Mouse (Mus musculus): ENCODE results near the gene Map6. TPM values are rescaled to one million over a fixed set of nuclear protein-coding genes. Genes with fewer than 3 reads are reported as not detected.

Map6 gene
- 69.4 and 77.7 TPM in 2 replicates for polyA plus RNA-seq (2012; rRNA removed)

DNA sequence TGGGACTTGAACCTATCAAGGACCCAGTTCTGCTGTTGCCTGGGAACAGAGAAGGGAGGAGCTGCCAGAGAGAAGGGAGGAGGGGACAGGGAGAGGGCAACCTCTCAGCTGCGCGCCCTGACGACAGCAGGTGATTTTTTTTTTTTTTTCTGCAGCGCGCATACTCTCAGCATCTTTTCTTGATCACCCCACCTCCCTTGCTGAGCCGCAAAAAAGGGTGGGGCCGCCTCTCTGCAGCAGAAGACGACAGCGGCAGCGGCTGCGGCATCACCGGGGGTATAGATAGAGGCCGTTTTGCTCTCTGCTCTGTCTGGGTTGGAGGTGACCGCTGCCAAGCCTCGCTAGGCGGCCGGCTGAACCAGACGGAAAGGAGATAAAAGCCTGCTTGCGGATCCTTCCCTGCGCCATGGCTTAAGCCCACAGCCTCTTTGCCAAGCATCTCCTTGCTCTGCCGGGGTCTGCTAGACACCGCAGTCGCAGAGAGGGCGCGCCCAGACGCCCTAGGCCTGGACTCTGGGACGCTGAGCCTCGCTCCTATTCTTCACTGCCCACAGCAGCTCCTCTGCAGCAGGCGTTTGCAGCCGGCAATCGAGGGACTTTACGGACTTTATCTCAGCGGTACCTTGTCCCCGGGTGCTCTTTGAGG lies at the start of gene Map6:
Gene Map6, plus strand, starts transcription at position 197 of the 646 bp plus-strand sequence.
- peak; percentile 77 to 84 for DNase-seq (ENCODE audit: extremely low spot score in 1 of 2, low spot score in 1 of 2)

DNA sequence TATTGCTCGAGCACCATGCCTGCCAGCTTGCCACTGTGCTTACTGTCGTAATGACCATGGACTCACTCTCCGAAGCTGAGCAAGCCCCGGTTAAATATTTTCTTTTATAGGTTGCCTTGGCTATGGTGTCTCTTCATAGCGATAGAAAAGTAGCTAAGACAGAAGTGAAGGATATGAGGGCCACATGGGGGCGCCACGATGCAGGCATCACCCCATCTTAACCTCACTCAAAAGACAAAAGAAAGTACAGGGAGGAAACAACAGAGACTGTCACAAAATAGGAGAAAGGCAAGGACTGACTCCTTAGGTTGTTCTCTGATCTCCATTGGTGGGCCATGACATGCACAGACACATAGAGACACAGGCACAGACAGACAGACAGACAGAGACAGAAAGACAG lies 43.0 kb upstream of the Map6 start:
- DNase-seq (ENCODE audit: extremely low spot score in 1 of 2, low spot score in 1 of 2), result peak in 1 of 2 experiments; percentile 35

DNA sequence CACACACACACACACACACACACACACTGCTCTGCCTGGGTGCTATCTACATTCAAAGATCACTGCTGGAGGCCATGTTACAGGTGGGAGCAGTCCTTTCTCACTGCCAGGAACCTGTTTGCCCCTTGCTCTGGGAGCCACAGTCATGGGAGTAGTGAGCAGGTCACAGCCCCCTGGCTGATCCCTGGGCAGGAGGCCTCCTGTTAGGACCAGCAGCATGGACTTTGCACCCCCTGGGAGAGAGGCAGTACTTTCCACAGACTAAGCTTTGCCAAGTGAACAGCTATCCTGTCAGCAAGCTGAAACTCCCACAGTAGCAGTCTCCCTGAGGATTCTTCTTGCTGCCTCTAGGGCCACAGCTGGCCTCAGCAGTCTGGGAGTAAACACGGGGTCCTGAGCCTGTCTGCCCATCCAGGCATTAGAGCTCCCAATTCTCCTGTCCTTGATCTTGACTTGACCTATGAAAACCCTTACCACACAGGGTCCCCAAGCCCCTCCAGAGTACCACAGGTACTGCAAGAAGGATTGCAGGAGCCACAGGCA lies 42.5 kb upstream of the Map6 start:
- no peak for DNase-seq (ENCODE audit: extremely low spot score in 1 of 2, low spot score in 1 of 2)

DNA sequence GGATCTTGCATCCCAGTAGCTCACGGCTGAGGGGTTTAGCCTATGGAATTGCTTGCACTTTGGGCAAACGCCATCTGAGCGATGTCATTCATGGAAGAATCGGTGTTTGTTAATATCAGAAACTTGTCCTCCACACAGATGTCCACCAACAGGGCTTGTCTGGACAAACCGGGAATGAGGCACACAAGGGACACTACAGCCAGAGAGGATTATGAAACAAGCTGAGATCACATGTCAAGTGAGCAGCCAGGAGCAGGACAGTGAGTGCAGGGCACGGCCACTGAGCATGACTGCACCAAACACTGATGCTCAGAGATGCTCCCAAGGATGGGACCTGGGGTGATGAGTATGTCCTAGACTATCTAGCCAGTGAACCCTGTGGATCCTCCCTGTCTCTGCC lies 41.8 kb upstream of the Map6 start:
- DNase-seq (ENCODE audit: extremely low spot score in 1 of 2, low spot score in 1 of 2), result no peak

DNA sequence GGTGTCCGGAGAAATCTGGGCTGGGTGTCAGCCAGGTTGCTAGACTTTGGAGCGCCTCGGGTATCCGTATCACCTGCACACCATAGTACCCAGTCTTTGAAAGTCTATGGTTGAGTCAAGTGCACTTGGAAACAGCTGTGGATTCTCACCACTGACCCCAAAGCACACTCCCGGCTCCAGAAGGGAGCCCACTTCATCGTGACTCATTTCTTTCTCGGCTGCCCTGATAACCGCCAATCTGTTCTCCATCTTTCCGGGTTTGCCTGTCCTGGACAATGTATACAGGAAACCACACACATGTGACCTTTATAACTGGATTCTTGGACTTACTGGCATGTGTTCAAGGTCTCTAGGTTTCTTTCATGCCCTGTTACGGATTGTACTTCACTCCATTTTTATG lies 40.6 kb upstream of the Map6 start:
- no peak for DNase-seq (ENCODE audit: extremely low spot score in 1 of 2, low spot score in 1 of 2)

DNA sequence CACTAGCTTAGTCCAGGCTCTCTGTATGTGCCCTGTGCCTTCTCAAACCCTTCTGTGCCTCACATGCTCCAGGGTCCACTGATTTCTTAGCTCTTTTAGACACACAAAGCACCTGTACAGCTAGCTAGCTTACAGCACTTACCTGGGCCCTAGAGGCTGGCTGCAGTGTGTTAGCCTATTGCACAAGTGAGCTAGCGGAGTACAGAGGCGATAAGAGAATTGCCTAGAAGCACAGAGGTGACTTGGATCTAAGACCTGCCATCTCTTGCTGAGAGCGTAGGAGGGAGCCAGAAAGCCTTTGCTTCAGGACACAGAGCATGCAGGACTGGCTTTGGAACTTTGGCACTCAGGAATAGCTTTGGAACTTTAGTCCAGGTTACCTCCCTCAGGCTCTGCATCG lies 40.0 kb upstream of the Map6 start:
- DNase-seq (ENCODE audit: extremely low spot score in 1 of 2, low spot score in 1 of 2), result no peak

DNA sequence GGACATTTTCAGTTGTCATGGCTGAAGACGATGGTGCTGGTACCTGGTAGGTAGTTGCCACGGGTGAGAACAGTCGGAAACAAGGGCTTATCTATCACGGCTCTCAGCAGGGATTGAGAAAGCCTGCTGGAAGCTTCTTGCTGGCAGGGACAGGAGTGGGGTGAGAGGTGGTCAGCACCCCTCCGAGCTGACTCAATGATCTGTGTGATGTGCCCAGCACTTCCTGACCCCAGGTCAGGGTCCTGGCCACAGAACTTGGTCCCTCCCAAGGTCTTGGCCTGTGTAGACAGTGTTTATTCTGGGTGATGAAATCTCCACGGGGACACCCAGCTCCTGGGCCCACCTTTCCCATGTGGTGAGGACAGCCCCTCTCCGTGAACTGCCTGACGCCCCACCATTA lies 38.4 kb upstream of the Map6 start:
- no peak for DNase-seq (ENCODE audit: extremely low spot score in 1 of 2, low spot score in 1 of 2)

DNA sequence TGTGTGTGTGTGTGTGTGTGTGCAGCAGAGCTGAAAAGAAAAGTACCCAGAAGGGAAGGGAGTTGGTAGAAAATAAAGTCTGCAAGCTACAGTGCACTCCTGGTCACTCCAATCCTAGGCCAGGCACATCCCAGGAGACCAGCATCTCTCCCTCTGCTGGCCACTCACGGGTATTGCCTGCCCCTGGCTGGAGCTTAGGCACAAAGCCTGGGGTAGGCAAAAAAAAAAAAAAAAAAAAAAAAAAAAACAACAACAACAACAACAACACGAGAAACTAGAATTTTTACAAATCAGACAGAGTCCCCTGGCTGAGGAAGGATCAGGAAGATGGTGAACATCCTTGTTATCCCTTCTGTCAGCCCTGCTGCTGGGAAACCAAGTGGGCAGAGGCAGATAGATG lies 37.8 kb upstream of the Map6 start:
- peak in 1 of 2 experiments; percentile 22 for DNase-seq (ENCODE audit: extremely low spot score in 1 of 2, low spot score in 1 of 2)

DNA sequence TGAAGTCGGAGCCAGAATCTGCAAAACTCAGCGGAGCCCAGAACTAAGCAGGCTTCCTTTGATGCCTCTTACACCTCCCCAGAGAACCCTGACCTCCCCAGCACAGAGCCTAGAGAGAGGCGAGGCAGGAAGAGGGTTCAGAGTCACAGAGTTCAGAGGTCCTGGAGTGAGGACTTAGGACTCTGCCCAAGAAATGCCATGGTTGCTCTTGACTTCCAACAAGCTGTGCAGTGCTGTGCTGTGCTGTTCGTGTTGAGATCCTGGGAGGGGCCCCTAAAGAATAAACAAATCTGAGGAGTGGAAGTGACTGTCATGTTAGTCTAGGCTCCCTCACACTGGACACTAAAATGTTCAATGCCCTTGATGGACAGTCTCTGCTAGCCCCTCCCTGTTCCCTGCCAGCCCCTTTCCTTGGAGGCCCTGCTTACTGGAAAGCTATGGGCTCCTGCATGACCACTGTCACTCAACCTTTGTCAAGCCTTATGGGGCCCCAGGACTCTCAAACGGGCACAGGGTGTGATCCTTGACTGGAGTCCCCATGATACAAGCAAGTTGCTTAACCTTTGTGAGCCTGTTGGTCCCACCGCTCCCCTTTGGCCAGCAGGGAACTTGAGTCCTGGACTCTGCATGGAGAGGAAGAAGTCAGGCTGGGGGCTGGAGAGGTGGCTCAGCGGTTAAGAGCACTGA lies 37.0 kb upstream of the Map6 start:
- DNase-seq (ENCODE audit: extremely low spot score in 1 of 2, low spot score in 1 of 2), result no peak

DNA sequence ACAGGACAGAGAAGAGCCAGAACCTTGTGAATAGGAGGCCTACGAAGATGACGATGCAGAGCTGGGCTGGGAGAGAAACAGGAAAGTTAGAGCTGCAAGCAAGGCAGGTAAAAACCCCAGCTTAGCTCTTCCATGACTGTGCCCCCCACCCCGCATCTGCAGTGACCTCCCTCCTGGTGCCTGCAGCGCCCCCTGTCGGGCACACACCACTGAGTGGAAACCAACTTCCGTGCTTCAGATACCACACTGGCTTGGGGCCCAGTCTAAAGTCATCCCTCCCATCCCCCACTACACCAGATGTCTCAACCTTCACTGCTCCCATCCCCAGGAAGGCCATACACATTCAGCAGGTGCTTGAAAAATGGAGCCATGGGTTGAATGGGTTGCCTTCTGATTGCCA lies 34.7 kb upstream of the Map6 start:
- DNase-seq (ENCODE audit: extremely low spot score in 1 of 2, low spot score in 1 of 2), result no peak

DNA sequence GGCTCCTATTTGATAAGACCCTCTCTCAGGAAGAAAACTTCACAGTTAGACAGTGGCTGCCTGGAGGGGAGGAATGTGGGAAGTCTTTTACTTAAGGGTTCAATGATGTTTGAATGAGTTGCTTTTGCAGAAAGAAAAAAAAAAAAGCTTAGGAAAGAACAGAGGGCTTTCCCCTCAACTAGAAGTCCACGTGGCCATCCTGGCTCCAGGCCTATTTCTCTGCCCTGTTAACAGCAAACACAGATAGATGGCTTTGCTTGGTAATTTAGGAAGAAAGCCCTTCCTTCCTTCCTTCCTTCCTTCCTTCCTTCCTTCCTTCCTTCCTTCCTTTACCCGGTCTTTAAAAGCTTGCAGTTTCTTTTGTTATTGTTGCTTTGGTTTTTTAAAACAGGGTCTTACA lies 32.3 kb upstream of the Map6 start:
- no peak for DNase-seq (ENCODE audit: extremely low spot score in 1 of 2, low spot score in 1 of 2)

DNA sequence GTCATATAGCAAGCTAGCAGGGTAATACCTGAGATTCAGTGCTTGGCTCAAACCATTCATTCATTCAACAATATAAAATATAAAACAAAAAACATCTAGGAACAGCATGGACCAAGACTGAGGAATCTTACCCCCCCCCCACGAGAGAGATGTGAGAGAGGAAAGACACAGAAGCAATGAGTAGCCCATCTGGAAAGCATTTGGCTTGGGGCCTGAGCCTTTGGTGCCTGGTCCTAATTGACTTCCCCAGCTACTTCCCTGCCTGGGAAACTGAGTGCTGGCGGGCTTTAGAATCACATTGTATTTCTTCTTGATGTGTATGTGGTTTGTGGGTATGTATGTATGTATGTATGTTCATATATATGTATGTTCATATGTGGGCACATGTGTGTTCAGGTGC lies 31.6 kb upstream of the Map6 start:
- no peak for DNase-seq (ENCODE audit: extremely low spot score in 1 of 2, low spot score in 1 of 2)

DNA sequence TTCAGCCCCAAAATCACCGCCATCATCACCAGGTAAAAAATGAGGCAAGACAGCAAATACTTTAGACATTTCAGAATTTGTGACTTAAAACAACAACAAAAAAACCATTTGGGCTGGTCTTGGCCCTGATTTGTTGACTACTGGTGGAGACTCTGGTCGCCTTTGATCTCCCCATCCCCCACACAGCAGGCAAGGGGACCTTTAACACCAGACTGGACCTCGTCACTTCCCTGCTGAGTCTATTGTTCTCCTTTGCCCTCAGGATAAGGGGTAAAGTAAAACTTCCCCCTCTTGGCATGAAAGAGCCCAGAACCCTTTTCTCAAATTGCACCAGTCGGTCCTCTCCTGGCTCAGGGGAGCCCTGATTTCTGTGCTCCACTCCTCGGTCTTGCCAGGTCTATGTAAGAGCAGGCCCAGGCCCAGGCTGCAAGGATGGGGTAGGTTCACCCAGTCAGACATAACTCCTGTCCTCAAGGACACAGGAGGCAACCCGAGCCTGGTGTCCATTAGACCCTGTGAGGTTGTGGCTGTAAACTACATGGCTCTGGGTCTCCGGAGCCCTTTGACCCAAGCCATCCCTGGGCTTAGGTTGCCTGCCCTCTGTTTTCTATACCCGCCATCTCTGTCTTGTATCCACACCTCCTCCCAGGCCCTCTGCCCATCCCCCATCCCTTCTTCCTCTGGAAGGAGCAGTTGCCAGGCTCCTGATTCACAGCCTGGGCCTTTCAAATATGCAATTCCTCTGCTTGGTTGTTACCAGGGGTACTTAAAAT lies 30.2 kb upstream of the Map6 start:
- no peak for DNase-seq (ENCODE audit: extremely low spot score in 1 of 2, low spot score in 1 of 2)

DNA sequence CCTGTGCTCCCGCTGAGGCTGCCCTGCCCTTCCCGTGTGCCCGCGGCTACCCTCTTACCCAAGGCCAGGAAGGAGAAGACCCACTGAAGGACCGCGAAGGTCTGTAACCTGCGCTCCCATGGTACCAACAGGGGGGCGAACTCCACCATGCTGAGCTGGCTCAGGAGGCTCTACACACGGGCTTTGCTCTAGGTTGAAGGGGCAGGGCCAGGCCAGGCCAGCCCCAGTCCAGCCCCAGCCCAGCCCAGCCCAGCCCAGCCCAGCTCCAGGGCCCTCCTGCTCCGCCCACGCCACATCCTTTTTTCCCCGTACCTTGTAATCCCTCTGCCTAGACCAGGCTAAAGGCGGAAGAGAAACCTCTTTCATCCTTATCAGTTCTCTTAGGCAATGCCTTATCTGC lies 28.8 kb upstream of the Map6 start, which contains the start of gene Mogat2:
Gene Mogat2, minus strand, starts transcription at position 203 of the 400 bp plus-strand sequence.
- DNase-seq (ENCODE audit: extremely low spot score in 1 of 2, low spot score in 1 of 2), result no peak

DNA sequence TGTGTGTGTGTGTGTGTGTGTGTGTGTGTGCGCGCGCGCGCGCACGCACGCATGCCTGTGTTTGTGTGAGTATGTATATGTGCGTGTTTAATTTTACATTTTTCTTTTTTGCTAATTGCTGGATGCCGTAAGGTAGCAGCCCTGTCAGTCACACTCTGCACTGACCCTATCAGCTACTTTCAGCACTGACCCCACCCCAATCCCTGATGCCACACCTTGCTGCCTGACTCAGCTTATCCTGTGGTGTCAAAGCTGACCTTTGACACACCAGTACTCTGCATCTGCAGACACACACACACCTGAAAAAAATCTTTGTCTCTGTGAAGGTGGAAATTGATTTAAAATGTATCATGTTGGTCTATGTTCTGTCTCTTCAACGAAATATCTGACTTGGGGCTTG lies 25.1 kb upstream of the Map6 start:
- DNase-seq (ENCODE audit: extremely low spot score in 1 of 2, low spot score in 1 of 2), result no peak

DNA sequence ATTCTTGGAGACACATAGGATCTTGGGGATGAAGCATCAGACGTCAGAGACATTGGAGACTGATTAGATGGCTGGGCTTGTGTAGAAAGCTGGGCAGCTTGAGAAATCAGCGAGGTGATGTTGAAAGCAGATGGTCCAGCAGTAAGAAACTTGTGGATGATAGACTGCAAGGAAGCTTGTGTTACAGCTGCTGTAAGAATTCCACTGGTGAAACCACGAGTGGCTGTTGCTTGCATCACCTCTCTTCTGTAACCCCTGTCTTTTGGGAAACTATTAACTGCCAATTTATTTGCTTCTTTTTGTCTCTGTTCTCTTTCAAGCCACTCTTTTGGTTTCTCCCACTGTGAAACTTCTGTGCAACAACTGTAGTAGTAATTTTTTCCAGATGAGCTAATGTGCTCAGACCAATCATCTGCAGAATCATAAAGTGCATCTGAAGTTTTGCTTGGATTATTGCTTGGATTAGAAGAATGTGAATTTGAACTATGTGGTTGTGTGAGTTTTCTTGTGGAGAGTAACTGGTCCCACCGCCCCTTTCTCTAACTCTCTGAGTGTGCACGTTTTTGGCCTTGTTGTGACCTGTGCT lies 19.0 kb upstream of the Map6 start:
- DNase-seq (ENCODE audit: extremely low spot score in 1 of 2, low spot score in 1 of 2), result no peak

DNA sequence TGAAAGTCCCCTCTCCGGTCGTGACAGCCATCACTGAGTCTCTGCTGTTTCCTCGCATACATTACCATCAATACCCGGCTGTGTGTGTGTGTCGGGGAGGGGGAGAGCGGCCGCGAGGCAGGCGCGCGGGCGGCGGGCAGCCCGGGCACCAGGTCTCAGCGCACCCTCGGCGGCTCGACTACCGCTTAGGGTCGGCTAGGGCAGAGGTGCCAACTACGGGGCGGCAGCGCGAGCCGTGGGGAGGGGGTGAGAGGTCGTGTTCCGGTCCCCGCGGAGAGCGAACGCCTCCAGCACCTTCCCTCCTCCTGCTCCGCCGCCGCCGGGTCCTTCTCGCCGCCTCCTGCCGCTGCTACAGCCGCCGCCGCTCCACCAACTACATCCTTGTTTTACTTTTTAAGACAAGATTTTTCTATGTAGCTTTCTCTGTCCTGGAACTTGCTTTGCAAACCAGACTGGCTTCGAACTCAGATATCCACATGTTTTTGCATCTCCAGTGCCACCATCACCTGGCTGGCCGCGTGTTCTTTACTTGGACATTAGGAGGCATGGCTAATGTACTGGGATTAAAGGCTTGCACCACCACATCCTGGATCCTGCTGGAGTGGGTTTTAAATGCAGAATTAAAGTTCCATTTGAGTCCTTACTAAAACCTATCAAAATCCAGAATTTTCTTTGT lies 18.2 kb upstream of the Map6 start:
- no peak for DNase-seq (ENCODE audit: extremely low spot score in 1 of 2, low spot score in 1 of 2)

DNA sequence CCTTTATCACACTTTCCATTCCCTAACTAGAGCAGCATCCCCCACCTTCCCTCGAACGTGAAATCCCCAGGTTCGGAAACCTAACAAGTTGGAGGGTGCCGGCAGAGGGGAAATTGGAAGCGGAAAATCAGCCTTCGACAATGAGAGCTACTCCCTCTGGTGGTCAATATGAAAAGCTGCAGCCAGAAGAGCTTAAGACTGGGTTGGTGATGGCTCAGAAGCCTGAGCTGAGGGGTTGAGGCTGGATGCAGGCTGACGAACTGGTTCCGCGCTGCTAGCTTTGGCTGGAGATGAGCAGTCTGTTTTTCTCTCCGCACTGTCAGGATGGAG lies 17.7 kb upstream of the Map6 start:
- peak in 1 of 2 experiments; percentile 78 for DNase-seq (ENCODE audit: extremely low spot score in 1 of 2, low spot score in 1 of 2)

DNA sequence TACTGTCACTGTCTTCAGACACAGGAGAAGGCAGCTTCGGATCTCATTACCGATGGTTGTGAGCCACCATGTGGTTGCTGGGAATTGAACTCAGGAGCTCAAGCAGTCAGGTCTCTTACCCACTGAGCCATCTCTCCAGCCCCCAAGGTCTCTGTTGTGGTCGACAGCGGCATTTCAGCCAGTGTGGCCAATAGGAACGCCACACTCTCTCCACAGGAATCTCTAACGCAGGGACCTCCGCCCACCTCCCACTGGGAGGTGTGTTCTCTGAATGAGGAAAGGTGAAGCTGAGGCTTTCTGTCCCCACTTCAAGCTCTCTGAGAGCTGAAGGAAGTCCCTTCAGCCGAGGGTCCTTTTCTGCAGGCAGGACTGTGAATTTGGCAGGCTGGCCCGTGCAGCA lies 16.9 kb upstream of the Map6 start:
- DNase-seq (ENCODE audit: extremely low spot score in 1 of 2, low spot score in 1 of 2), result no peak

DNA sequence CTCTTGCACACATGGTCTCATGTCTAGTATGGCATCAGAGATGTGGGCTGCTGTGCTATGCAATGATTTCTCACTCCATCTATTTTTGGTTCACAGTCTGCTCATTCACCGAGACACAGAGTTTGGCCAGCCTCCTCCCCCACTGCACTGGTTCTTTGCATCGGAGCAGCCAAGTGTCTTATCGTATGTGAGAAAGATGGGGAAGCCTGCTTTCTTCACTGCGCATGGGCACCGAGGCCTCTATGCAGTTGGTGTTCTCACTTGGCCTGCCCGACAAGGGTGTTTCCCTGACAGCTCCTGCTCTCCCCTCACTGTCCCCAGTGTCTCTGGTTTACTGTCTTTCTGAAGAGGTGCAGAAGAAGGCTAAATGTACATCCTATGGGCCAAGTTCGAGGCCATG lies 12.2 kb upstream of the Map6 start:
- DNase-seq (ENCODE audit: extremely low spot score in 1 of 2, low spot score in 1 of 2), result peak; percentile 78 to 79

DNA sequence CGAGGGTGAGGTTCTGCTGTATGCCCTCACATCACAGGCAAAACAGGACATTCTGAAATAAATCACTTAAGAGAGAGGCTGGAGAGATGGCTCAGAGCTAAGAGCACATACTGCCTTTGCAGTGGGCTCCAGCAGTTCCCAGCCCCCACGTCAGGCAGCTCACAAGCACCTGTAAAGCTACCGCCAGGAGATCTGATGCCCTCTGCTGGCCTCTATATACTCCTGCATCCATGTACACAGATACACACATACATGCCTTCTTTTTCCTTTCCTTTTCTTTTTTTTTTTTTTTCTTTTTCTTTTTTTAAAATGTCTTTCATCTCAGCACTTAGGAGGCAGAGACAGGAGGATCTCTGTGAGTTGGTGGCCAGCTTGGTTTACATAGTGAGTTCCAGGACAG lies 5.3 kb upstream of the Map6 start:
- DNase-seq (ENCODE audit: extremely low spot score in 1 of 2, low spot score in 1 of 2), result no peak
